Mouse (Mus musculus) embryo, embryonic 10.5 days (tissue): ENCODE data around the gene Gan.

Experiments
- DNase-seq: peaks from one replicate; pipeline ENCODE4 v3.0.0-alpha.2; 2015; ENCODE audit warnings: low spot score

The Gan gene

DNA sequence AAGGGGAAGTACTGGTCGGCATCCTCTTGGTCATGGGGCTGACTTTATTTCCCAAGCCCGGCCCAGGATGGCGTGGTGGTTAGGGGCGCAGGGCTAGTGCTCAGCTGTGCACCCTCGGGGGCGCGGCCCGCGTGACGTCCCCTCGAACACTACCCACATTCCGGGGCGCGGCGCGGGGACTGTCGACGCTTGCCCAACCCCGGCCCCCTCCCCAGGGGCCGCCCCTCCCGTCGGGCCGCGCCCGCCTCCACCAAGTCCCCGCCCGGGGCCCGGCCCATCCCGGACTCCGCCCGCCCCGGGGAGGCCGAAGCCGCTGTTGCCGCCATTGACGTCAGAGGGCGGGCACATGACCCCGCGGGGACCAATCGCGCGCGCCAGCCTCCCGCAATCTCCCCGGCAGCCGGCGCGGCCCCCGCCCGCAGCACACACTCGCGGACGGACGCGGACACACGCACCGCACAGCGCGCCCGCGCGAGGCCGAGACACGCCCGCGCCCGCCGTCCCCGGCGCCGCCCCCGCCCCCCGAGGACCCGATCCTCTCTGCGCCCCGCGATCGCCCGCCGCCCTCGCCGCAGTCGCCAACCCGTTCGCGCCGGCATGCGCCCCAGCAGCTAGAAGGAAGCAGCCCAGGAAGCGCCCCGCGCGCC is 98.5 kb downstream of the Gan start:
- DNase-seq, result peak; percentile 89

DNA sequence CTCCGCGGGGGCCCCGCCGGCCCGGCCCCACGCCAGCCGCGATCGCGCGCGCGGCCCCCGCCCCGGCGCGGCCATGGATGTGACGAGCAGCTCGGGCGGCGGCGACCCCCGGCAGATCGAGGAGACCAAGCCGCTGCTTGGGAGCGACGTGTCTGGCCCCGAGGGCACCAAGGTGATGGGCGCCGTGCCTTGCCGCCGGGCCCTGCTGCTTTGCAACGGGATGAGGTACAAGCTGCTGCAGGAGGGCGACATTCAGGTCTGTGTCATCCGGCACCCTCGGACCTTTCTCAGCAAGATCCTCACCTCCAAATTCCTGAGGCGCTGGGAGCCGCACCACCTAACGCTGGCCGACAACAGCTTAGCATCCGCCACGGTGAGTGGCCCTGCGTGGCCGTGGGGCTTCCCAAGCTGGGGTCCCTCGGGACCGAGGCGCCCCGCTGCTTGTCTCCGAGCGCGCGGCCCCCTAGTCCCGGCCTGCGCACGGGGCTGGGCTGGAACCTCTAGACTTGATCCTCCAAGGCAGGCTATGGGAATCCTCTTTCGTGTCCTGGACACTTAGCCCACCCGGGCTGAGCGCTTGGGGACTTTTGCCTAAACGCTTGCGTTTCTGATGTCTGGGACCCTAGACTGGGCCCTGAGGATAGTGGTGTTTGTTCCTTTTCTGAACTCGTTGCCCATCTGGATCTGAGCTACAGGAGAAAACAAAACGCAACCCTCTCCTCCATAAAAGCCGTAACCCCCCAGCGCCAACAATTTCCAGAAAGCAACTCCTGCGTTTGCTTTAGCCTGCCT is 99.3 kb downstream of the Gan start, which contains the start of gene Cmip:
Gene Cmip (plus strand): TSS at position 36 of the 792 bp plus-strand sequence.
- DNase-seq, result peak; percentile 63

DNA sequence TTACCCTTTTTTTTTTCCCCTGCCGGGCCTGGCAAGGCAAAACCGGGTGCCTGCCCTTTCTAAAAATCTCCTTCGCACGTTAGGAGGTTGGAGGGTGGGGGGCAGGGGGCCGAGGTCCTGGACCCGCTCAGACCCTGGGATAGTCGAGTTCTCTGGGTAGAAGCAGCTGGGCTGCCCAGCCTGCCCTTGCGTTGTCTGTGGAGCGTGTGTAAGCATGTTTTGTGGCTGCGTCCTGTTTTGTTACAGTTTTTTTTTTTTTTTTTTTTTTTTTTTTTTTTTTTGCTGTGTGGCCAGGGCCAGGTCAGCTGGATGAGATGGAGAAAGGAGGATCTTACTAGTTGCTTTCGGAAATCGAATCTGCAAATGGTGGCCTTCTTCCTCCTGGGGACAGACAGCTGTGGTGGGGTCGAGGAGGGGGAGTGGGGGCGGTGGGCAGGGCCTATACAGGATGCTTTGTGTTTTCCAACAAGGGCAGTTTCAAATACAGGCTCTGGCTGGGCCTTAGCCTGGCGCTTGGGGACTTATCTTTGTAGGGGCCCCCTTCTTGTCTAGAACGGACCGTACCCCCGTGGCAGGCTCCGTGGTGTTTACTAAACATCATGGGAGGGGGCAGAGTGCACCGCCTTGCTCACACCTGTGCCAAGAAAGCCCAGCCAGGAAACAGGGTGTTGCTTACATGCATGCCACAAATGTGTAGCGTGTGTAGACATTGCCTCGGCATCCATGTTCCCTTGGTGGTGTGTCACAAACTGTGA is 100.1 kb downstream of the Gan start:
- DNase-seq, result peak; percentile 76

DNA sequence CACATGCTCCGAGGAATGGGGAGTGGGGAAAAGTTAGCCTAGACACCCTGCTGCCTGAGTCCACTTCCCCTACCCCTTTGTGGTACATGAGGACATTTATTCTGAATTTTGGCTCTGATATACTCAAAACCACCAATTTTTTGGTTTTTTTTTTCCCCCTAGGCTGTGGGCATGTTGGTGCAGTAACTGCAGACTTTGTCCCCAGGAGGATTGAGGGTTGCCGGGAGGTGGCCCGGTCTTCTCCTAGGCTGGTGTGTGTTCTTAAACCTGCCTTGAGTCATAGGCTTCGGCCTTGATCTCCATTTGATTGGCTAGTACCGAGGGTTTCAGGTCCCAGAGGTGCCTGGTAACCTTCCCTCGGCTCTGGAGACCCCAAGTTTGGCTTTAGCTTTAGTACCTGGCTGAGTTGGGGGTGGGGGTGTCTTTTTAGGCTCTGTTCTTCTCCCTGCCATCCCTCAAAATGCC is 100.7 kb downstream of the Gan start:
- DNase-seq, result no peak

DNA sequence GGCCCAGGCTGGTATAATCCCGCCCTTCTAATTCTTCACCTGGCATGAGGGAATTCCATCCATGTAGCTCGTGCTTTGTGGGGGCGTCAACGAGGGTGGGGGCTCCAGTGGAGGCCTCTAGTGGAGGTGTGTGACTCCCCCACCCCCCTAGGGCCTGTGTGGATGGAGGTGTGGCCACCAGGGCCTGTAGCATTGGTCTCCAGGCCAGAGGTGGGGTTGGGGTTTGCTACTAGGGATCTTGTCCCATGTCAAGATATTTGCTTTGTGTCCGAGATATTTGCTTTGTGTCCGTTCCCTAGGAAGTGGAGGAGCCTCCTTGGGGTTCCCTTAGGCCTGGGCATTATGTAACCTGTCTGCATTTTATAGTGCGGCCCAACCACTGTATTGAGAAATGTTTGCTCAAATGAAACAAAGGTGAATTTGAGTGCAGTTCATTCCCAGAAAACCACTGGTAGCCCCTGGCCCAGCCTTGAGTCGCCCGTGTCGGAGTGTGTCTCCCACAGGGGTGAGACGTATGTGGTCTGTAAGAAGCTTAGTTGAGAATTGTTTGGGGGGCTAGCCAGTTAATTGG is 101.6 kb downstream of the Gan start:
- peak; percentile 13 for DNase-seq

DNA sequence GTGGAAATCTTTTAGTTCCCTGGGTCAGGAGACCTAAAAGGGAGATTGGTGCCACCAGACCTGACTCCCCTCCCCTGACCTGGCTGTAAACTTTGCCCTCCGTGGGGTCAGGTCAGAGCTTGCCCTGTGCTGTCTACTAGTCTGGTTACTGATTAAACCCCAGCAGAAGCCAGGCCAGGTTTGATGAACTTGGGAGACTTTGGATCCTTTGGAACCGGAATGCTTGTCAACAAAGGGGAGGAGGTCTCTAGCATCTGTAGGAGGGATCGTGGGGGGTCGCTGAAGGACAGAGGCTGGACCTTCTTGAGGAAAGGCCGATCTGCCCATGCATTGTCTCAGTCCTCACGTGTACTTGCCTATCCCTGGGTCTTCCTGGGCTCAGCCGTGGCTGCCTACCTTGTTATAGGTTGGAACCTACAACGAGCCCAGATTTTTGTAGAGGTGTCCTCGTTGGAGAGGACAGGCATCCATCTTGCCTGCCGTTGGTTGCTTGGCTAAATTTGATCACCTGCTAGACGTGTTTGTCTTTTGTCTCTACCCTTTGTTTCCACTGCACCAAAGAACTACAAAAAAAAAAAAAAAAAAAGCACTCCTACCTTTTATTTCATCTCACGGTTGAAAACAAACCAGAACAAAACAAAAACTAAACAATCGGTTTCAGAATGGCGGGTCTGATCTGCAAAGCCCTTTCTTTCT is 102.4 kb downstream of the Gan start:
- peak; percentile 61 for DNase-seq

DNA sequence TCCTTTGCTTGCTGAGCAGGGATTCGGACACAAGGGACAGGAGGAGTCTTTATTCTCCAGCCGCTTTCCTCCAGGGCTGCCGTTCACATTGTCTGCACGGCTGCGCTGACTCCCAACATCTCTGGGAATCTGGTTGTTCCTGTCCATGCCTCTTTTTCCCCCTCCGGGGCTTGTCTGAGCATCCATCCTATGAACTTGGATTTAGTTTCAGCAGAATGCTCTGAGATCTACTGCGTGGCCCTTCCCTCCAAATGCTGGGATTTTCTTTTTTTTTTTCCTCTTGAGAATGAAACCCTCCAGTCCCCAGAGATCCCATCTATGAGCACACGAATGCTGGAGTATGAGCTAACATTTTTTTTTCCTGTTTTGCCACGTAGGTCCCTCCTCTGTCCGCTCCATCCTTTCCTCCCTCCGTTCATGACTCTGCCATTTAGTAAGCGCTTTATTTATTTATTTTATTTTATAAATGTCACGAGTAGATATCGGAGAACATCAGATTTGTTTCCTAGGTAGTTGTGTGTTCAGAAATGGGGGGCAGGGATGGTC is 103.1 kb downstream of the Gan start:
- DNase-seq, result peak; percentile 53

DNA sequence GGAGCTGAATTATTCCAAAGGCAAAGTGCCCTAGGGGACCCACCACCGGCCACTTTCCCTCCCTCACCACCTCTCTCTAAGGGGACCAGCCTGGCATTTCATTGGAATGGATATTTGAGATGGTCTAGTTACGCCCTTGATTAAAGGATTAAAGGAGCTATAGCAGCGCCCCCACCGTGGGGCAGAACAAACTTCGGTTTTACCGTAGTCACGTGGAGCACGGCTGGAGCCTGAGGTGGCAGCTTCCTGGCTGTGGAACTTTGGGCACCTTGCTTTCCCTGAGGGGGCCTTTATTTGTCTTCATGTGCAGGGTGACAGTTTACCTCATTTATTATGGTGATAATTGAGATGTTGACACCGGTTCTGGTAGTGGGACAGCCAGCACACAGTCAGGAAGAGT is 103.8 kb downstream of the Gan start:
- peak; percentile 10 for DNase-seq

DNA sequence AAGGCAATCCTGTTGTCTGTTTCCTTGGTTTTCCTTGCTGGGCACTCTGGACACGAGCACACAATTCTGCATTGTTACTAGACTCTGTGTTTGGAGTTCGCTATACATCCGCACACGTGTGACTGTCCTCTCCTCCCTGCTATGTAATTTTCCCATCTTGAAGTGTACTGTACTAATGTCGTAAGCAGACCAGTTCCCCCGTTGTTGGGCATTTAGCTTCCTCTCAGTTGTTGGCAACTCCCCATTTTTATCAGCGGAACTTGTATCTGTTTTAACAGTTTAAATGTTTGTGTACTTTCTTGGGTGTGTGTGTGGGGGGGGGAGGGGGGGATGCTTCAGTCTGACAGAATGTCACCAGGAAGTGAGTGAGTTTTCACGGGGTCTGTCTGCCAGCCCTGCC is 104.8 kb downstream of the Gan start:
- DNase-seq, result no peak

DNA sequence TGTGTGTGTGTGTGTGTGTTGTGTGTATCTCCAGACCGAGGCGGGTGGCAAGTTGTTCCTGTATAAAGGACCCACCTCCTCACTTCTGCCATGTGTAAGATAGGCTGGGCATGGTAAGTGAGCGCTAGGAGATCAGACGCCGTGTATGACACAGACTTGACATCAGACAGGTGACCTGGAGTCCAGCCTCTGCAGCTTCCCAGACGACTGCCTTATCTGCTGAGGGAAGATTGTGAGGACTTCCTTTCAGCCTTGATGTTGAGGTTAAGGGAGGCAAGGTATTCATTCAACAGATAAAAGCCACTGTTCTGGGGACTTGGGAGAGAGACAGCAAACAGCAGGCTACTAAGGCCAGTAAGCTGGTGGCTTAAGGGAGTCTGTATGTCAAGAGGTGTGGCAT is 105.5 kb downstream of the Gan start:
- no peak for DNase-seq

DNA sequence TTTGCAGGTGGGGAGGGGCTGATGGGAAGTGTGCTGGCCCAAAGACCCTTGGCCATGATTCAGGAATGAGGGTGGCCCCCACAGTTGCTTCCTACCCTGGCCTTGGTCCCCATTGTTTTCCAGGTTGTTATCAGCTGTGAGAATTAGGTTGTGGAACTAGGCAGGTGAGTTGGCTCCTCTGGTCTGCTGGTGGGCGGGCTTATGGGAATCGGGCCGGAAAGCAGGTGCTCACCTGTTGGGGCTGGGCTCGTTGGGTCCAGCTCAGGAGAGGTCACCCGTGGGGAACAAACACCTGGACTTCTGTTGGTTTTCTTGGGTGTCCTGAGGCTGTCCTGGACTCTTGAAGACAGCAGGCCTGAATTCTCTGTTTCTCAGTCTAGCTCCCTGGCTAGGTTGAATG is 107.1 kb downstream of the Gan start:
- no peak for DNase-seq
